Mouse (Mus musculus): ENCODE results near the gene Cyp2c50.
"Not testable (repeated sequence)": the region's sequence is repeated elsewhere in the genome, so short reads cannot be mapped to it uniquely, and the experiment has no call there.

The Cyp2c50 gene

GRCm38 (mm10) chr19:40089421-40089820 lies at the start of gene Cyp2c50:
Gene Cyp2c50, plus strand, starts transcription at chr19:40089688.
- DNase-seq (ENCODE audit: low read depth, low spot score) = not testable (repeated sequence)

GRCm38 (mm10) chr19:40073701-40074100 lies 15.8 kb upstream of the Cyp2c50 start, which contains the start of gene Cyp2c54:
Gene Cyp2c54, minus strand, starts transcription at chr19:40073827.
- no peak for DNase-seq (ENCODE audit: low read depth, low spot score)

- DNase-seq (ENCODE audit: low read depth, low spot score) = no peak
Observed at GRCm38 (mm10) chr19:40088381-40088780, 1.1 kb upstream of the Cyp2c50 start.

- DNase-seq (ENCODE audit: low read depth, low spot score) = no peak
Observed at GRCm38 (mm10) chr19:40091111-40091510, 1.6 kb downstream of the Cyp2c50 start.

GRCm38 (mm10) chr19:40119624-40120023 lies 30.1 kb downstream of the Cyp2c50 start:
- not testable (repeated sequence) for DNase-seq (ENCODE audit: low read depth, low spot score)

GRCm38 (mm10) chr19:40125165-40125564 lies 35.7 kb downstream of the Cyp2c50 start:
- peak; percentile 67 for DNase-seq (ENCODE audit: low read depth, low spot score)

GRCm38 (mm10) chr19:40126996-40127395 lies 37.5 kb downstream of the Cyp2c50 start:
- peak; percentile 66 for DNase-seq (ENCODE audit: low read depth, low spot score)

Data from ES-CJ7 (cell line).